Mouse (Mus musculus) limb, embryonic 14.5 days (tissue): Measurements from ENCODE around the gene Tmem104. TPM values are rescaled to one million over a fixed set of nuclear protein-coding genes. Genes with fewer than 3 reads are reported as not detected.

Experiments
- ATAC-seq: fragments of 200-750 bp; cut with Nextera tagmentation; 2 replicates; pipeline ENCODE4 v1.8.0; 2017; ENCODE audit warnings: low read depth, moderate number of reproducible peaks, moderate TSS enrichment; ENCODE audit not compliant: low FRiP score
- DNase-seq: peaks from one replicate; pipeline ENCODE4 v3.0.0-alpha.2; 2015; ENCODE audit warnings: low spot score
- H3K27ac ChIP-seq: fragments of 300-500 bp; sonication (generic); replicated peaks from 2 replicates; pipeline ENCODE4 v1.5.1; 2014; ENCODE audit warnings: low read depth, mild to moderate bottlenecking, low read length, moderate library complexity, mixed read lengths
- H3K27me3 ChIP-seq: fragments of 300-500 bp; sonication (generic); 2 replicates; pipeline ENCODE4 v1.6.1; 2014; ENCODE audit warnings: low read length, mixed read lengths; ENCODE audit not compliant: control insufficient read depth, insufficient read depth
- H3K36me3 ChIP-seq: fragments of 300-500 bp; sonication (generic); 2 replicates; pipeline ENCODE4 v1.6.1; 2014; ENCODE audit warnings: mild to moderate bottlenecking, low read length, moderate library complexity, mixed read lengths; ENCODE audit not compliant: control insufficient read depth, insufficient read depth
- H3K4me1 ChIP-seq: fragments of 300-500 bp; sonication (generic); 2 replicates; pipeline ENCODE4 v1.6.1; 2014; ENCODE audit warnings: antibody characterized with exemption, low read length, mixed read lengths; ENCODE audit not compliant: control insufficient read depth, insufficient read depth
- H3K4me2 ChIP-seq: fragments of 300-500 bp; sonication (generic); replicated peaks from 2 replicates; pipeline ENCODE4 v1.6.1; 2014; ENCODE audit warnings: low read depth, mild to moderate bottlenecking, low read length, moderate library complexity; ENCODE audit not compliant: severe bottlenecking
- H3K4me3 ChIP-seq: fragments of 300-500 bp; sonication (generic); replicated peaks from 2 replicates; pipeline ENCODE4 v1.5.1; 2014; ENCODE audit warnings: low read length
- H3K9ac ChIP-seq: fragments of 300-500 bp; sonication (generic); 2 replicates; pipeline ENCODE4 v1.6.1; 2014; ENCODE audit warnings: mild to moderate bottlenecking, low read depth, low read length, moderate library complexity; ENCODE audit not compliant: severe bottlenecking
- H3K9me3 ChIP-seq: fragments of 300-500 bp; sonication (generic); 2 replicates; pipeline ENCODE4 v1.6.1; 2016; ENCODE audit warnings: low read length; ENCODE audit not compliant: control insufficient read depth
- POLR2A ChIP-seq: fragments of 200-500 bp; IDR thresholded peaks from 2 replicates; pipeline ENCODE4 v1.8.0; 2012; ENCODE audit warnings: inconsistent platforms, mild to moderate bottlenecking, moderate library complexity, borderline replicate concordance; ENCODE audit not compliant: insufficient read depth, insufficient read length; ENCODE audit errors: extremely low read depth
- WGBS: fragments of 180-500 bp; shearing (Covaris S2); extraction: QIAGEN DNeasy Blood & Tissue Kit; methylation state at CpG from one replicate; pipeline ENCODE4 v1.1.7; 2014; 5-methylcytosine and 5-hydroxymethylcytosine counted together
- polyA plus RNA-seq, 2 experiments: library from polyadenylated mRNA; depleted of rRNA in 1 of 2; stranded (reverse) in 1 of 2; unstranded in 1 of 2; fragments of >200 nt; fragmentation: Nextera tagmentation in 1 of 2; extraction: Ambion mirVana in 1 of 2; gene quantifications; 2 replicates each; pipeline versions ENCODE4 v1.2.1 to v1.2.3; 2012 to 2014

The Tmem104 gene
- polyA plus RNA-seq, 2 experiments = 9.2 to 12.4 TPM

- Histone ChIP-seq H3K4me2 (peak overlapping the region; percentile 18; the same call in 1 of the 2 replicates), H3K4me3 (no peak overlapping the region), H3K36me3 (no peaks in the 10 kb centered on the region), H3K4me1 (peaks cover 28% of the 10 kb centered on the region), H3K9me3 (no peaks in the 10 kb centered on the region), H3K9ac (no peak overlapping the region), H3K27me3 (0 out of 2 replicates have a peak, but pooled peaks cover 5% of the 10 kb centered on the region), H3K27ac (no peak overlapping the region; the same call in 1 of the 2 replicates)
- TF ChIP-seq POLR2A = no peak
- ATAC-seq (no peak), DNase-seq (no peak)
- 42% methylated on average over 10 of the region's 10 CpGs for WGBS
Measured at GRCm38 (mm10) chr11:115177559-115178195, 9.6 kb upstream of the Tmem104 start.

- no peaks in the 10 kb centered on the region for H3K36me3 ChIP-seq
- H3K27me3 ChIP-seq = 0 out of 2 replicates have a peak, but pooled peaks cover under 1% of the 10 kb centered on the region
- H3K9me3 ChIP-seq = no peaks in the 10 kb centered on the region
- 83% methylated on average over 2 of the region's 2 CpGs for WGBS
- TF ChIP-seq POLR2A = no peak
- H3K4me2 ChIP-seq = no peak overlapping the region
- no peak overlapping the region for H3K4me3 ChIP-seq
- H3K9ac ChIP-seq = no peak overlapping the region
- peaks cover 17% of the 10 kb centered on the region for H3K4me1 ChIP-seq
- H3K27ac ChIP-seq = no peak overlapping the region
- DNase-seq (no peak), ATAC-seq (no peak)
Measured at GRCm38 (mm10) chr11:115178766-115179165, 8.5 kb upstream of the Tmem104 start.

GRCm38 (mm10) chr11:115179191-115179590 is 8.1 kb upstream of the Tmem104 start:
- WGBS = 62% methylated on average over 6 of the region's 6 CpGs
- no peak overlapping the region for H3K27ac ChIP-seq
- no peak overlapping the region for H3K4me3 ChIP-seq
- TF ChIP-seq POLR2A = no peak
- H3K9me3 ChIP-seq = no peaks in the 10 kb centered on the region
- ATAC-seq (no peak), DNase-seq (no peak)
- H3K36me3 ChIP-seq = no peaks in the 10 kb centered on the region
- H3K4me2 ChIP-seq = no peak overlapping the region
- H3K27me3 ChIP-seq = no peaks in the 10 kb centered on the region
- no peak overlapping the region for H3K9ac ChIP-seq
- H3K4me1 ChIP-seq = peaks cover 13% of the 10 kb centered on the region

GRCm38 (mm10) chr11:115179881-115180280 is 7.4 kb upstream of the Tmem104 start:
- H3K4me2 ChIP-seq = no peak overlapping the region
- H3K27me3 ChIP-seq = no peaks in the 10 kb centered on the region
- no peak for TF ChIP-seq POLR2A
- H3K27ac ChIP-seq = no peak overlapping the region
- no peak overlapping the region for H3K9ac ChIP-seq
- DNase-seq (no peak), ATAC-seq (no peak)
- no peaks in the 10 kb centered on the region for H3K9me3 ChIP-seq
- no peaks in the 10 kb centered on the region for H3K36me3 ChIP-seq
- peaks cover 13% of the 10 kb centered on the region for H3K4me1 ChIP-seq
- H3K4me3 ChIP-seq = no peak overlapping the region
- WGBS = 66% methylated on average over 6 of the region's 6 CpGs

- DNase-seq (peak; percentile 58), ATAC-seq (no peak)
- no peak overlapping the region for H3K9ac ChIP-seq
- H3K27me3 ChIP-seq = no peaks in the 10 kb centered on the region
- peaks cover 14% of the 10 kb centered on the region for H3K4me1 ChIP-seq
- WGBS = 23% methylated on average over 12 of the region's 12 CpGs
- H3K4me2 ChIP-seq = no peak overlapping the region
- no peak overlapping the region for H3K27ac ChIP-seq
- TF ChIP-seq POLR2A = no peak
- no peaks in the 10 kb centered on the region for H3K36me3 ChIP-seq
- no peak overlapping the region for H3K4me3 ChIP-seq
- H3K9me3 ChIP-seq = no peaks in the 10 kb centered on the region
Measured at GRCm38 (mm10) chr11:115181913-115182638, 5.2 kb upstream of the Tmem104 start.
